Mouse (Mus musculus): ENCODE measurements around the gene Upk3a.
A peak's percentile ranks its signal among the peaks of the same experiment; 100 is the strongest.

Upk3a gene

GRCm38 (mm10) chr15:85049758-85050157 lies 32.8 kb downstream of the Upk3a start:
- DNase-seq (ENCODE audit: extremely low spot score) = no peak

- DNase-seq (ENCODE audit: extremely low spot score) = no peak
Measured at GRCm38 (mm10) chr15:85054098-85054497, 37.2 kb downstream of the Upk3a start.

- no peak for DNase-seq (ENCODE audit: extremely low spot score)
Measured at GRCm38 (mm10) chr15:85055186-85055585, 38.2 kb downstream of the Upk3a start.

- DNase-seq (ENCODE audit: extremely low spot score) = no peak
Measured at GRCm38 (mm10) chr15:85063421-85063820, 46.5 kb downstream of the Upk3a start.

GRCm38 (mm10) chr15:85070561-85070960 lies 53.6 kb downstream of the Upk3a start:
- peak; percentile 37 for DNase-seq (ENCODE audit: extremely low spot score)
